Mouse (Mus musculus): ENCODE data around the gene Nbeal1.

GRCm38 (mm10) chr1:60269314-60269713, 88.9 kb downstream of the Nbeal1 start:
- no peak for TF ChIP-seq CTCF (IDR thresholded peaks at IDR 0.05; ENCODE audit: low read depth)
- TF ChIP-seq EP300 (optimal IDR thresholded peaks at IDR 0.05): no peak
